Mouse (Mus musculus): Measurements from ENCODE around the gene Fndc9. TPM values are rescaled to one million over a fixed set of nuclear protein-coding genes. Genes with fewer than 3 reads are reported as not detected.

Gene Fndc9
- total RNA-seq, 2 experiments from 2014 or later, result 0.92 to 1.3 TPM

DNA sequence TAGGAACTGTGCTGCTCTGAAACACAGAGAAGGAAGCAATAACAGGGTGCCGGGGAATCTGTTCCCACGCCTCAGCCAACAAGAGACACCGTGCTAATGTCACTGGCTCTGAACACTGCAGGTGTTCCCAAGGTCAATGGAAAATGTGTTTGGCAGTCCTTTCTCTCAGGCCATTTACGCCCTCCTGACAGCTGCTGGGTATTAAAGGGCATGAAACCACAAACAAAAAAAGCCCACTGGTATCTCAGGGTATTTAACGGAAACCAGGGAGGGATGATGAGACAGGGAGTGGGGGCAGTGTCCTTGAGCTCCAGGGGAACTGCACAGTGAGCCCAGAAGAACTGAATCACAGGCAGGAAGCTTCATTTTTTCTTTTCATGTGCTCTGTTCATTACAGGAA, 42.8 kb downstream of the Fndc9 start:
- no peak for DNase-seq

DNA sequence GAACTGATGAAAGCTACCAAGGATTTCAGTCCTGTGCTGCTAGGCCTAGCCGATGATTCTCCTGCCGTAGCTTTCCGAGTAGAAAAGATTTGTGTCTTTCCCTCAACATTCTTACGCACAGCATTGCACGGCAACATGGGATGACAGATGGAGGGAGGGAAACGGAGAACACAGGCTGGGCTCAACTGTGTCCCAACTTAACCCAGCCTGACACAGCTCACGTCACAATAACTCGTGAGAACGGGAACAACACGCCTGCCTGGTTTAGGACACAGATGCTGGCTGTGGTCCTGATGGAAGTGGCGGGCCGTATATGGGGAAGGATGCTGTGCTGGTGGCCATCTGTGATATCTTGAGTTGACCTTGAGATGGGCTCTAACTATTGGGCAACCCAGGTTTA, 43.4 kb downstream of the Fndc9 start:
- DNase-seq, result peak in 1 of 2 experiments; percentile 52

DNA sequence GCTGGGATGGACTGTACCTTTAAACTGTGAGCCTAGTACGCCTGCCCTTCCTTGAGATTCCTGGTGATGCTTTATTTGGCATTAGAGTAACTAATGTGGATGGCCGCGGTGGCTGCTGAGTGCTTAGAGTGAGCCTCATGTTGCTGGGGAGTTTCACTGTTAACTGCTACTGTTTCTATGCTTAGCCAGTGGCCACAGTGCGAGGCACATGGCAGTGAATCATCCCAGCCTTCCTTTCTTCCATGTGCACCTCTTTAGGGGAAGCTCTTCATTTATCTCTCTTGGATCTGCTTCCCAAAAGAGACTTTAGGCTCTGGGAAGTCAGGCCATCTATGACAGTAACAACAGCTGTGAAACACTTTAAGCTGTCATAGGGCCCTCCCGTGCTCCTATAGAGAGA, 47.3 kb downstream of the Fndc9 start:
- no peak for DNase-seq

DNA sequence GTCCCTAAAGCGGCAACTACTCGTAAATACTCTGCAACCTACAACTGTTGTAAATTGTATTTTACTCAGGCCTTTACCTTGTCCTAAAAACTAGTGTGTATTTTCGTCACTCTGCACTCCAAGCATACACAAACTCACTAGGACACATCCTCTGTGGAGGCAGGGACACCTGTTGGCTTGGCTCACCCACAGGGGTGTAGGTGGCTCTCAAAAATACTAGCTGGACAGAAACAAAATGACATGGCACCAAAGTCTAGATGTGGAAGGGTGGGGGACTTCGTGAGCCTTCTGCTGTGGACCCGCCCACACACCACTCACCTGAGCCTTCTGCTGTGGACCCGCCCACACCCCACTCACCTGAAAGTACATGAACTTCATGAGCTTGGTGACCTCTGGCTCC, 48.5 kb downstream of the Fndc9 start:
- DNase-seq, result no peak

DNA sequence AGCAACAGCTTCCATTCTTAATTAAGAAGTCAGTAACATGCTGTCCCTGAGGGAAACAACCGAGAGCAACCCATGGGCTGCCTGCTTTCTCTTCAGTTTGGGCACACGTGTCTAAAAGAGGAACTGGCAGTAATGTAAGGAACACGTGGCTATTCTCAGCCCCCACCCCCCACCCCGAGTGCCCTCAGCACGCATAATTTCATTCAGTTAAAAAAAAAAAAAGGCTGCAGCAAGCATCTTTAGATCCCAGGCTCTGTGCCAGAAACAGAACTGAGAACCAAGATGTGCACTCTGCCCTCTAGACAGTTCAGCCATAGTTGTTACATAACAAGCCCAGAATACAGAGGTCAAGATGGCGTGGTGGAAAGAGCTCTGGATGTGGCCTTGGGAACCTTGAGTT, 51.5 kb downstream of the Fndc9 start:
- DNase-seq, result no peak

DNA sequence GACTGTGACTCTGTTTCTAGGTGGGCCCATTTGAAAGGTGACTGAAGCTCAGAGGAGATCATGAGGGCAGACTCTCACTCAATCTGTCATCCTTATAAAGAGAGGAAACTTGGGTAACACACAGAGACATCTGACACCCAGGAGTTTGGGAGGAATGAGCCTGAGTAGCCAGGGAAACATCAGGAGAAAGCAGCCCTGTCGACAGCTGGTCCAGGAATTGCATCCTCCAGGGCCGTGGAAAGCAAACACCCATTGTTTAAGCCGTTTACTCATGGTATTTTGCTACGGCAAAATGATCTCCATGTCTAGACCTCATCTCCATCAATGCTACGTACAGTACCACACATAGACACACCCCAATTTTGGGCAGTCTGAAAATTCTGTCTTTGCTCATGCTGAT, 52.8 kb downstream of the Fndc9 start:
- DNase-seq, result no peak

DNA sequence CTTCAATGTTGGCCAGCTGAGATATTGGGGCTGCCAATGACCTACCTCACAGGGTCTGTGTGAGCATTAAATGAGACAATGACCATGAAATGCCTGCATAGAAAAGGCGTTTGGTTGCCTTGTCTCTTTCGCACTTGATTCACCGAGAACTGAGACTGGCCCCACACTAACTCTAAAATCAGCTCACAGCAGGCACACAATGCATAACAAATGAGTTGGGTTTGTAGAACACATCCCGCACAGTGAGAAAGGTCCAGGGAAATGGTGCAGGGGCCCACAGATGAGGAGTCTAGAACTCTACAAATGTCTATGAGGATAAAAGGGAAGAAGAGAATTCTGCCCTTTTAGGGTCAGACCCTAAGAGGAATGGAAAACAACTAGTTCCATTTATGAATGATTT, 53.7 kb downstream of the Fndc9 start:
- no peak for DNase-seq

Other genes with a start within 250 kb of the Fndc9 start
- 1 to 10 TPM; 1.9 to 2.0 TPM for gene Gm12166, start 183.2 kb upstream of the Fndc9 start, total RNA-seq (2021)
- 10 to 100 TPM; 13.8 to 14.6 TPM for gene Adam19, start 179.5 kb upstream of the Fndc9 start, total RNA-seq (2021)
- gene Nipal4, start 69.0 kb upstream of the Fndc9 start, total RNA-seq (2021), result 1 to 10 TPM; 2.3 to 2.7 TPM
- gene Cyfip2, start 77.3 kb downstream of the Fndc9 start, total RNA-seq (2021), result 100 to 1,000 TPM; 491 to 500 TPM
- under 1 TPM; 0.18 to 0.27 TPM for gene Itk, start 154.0 kb downstream of the Fndc9 start, total RNA-seq (2021)
- not detected for gene Fam71b, start 161.0 kb downstream of the Fndc9 start, total RNA-seq (2021)
- gene Med7, start 201.4 kb downstream of the Fndc9 start, total RNA-seq (2021), result 10 to 100 TPM; 31.4 to 35.3 TPM
- 1 to 10 TPM; 1.7 to 2.0 TPM for gene Havcr2, start 219.4 kb downstream of the Fndc9 start, total RNA-seq (2021)

Data from layer of hippocampus, postnatal 36 days (tissue).